Mouse (Mus musculus) bone marrow macrophage, adult 2 months (primary cell): Measurements from ENCODE around the gene Emp3.

Source experiments
- CTCF ChIP-seq: IDR thresholded peaks from 2 replicates; pipeline ENCODE4 v1.5.1; 2012; ENCODE audit warnings: low read depth, mild to moderate bottlenecking, low read length, moderate library complexity
- POLR2A ChIP-seq: IDR thresholded peaks from 2 replicates; pipeline ENCODE4 v1.6.1; 2012; ENCODE audit warnings: mild to moderate bottlenecking, low read depth, low read length, borderline replicate concordance

- no peak for TF ChIP-seq POLR2A
- TF ChIP-seq CTCF = no peak
These were observed 871 bp upstream of the Emp3 start for GRCm38 (mm10) chr7:45921950-45922600.
